Mouse (Mus musculus): ENCODE data around the gene Ndufa11. TPM values are rescaled to one million over a fixed set of nuclear protein-coding genes. Genes with fewer than 3 reads are reported as not detected.
A peak's percentile ranks its signal among the peaks of the same experiment; 100 is the strongest.

Ndufa11 gene
- polyA plus RNA-seq, 1 experiment from 2014 or later = 447 TPM

GRCm38 (mm10) chr17:56751404-56752072 is 34.0 kb downstream of the Ndufa11 start:
- Histone ChIP-seq H3K27ac (ENCODE audit: low read depth, low read length) (no peak overlapping the region), H3K4me2 (replicated peaks; ENCODE audit: low read depth, low read length) (peak overlapping the region; percentile 39), H3K27me3 (ENCODE audit: control insufficient read depth, insufficient read depth, low read length) (peaks cover 52% of the 10 kb centered on the region), H3K9me3 (ENCODE audit: control insufficient read depth, low read length) (no peaks in the 10 kb centered on the region), H3K36me3 (ENCODE audit: control insufficient read depth, insufficient read depth, low read length) (no peaks in the 10 kb centered on the region), H3K4me1 (ENCODE audit: control insufficient read depth, insufficient read depth, low read length) (peaks cover 5% of the 10 kb centered on the region; the same call in 1 of the 2 replicates), H3K9ac (ENCODE audit: low read depth, low read length) (no peak overlapping the region), H3K4me3 (ENCODE audit: low read length) (peak overlapping the region; percentile 12)
- ATAC-seq (ENCODE audit: low FRiP score, low TSS enrichment) = peak; percentile 65
- 26% methylated on average over 69 of the region's 71 CpGs for WGBS

DNA sequence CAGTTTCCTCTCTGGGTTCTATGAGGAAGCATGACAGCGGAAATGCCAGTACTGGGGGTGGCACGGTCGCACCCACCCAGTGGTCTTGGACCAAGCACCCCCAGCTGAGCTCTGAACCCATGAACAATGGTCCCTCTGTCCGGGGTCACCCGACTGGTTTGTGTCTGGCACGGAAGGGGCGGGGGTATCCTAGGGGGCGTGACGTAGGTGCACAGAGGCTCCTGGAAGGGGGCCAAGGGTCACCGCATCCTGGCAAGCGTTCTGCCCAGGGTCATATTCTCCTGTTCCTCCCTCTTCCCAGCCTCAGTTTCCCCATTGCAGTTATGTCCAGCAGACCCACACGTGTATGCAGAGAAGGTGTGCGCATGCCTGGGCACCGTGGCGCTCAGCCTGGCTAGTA is 35.9 kb downstream of the Ndufa11 start:
- no peak for ATAC-seq (ENCODE audit: low FRiP score, low TSS enrichment)
- H3K9me3 ChIP-seq (ENCODE audit: control insufficient read depth, low read length) = no peaks in the 10 kb centered on the region
- 21% methylated on average over 15 of the region's 15 CpGs for WGBS
- peaks cover 5% of the 10 kb centered on the region; the same call in 1 of the 2 replicates for H3K4me1 ChIP-seq (ENCODE audit: control insufficient read depth, insufficient read depth, low read length)
- no peaks in the 10 kb centered on the region for H3K36me3 ChIP-seq (ENCODE audit: control insufficient read depth, insufficient read depth, low read length)
- no peak overlapping the region for H3K4me3 ChIP-seq (ENCODE audit: low read length)
- no peak overlapping the region for H3K4me2 ChIP-seq (replicated peaks; ENCODE audit: low read depth, low read length)
- no peak overlapping the region for H3K9ac ChIP-seq (ENCODE audit: low read depth, low read length)
- H3K27ac ChIP-seq (ENCODE audit: low read depth, low read length) = no peak overlapping the region
- H3K27me3 ChIP-seq (ENCODE audit: control insufficient read depth, insufficient read depth, low read length) = peaks cover 60% of the 10 kb centered on the region

DNA sequence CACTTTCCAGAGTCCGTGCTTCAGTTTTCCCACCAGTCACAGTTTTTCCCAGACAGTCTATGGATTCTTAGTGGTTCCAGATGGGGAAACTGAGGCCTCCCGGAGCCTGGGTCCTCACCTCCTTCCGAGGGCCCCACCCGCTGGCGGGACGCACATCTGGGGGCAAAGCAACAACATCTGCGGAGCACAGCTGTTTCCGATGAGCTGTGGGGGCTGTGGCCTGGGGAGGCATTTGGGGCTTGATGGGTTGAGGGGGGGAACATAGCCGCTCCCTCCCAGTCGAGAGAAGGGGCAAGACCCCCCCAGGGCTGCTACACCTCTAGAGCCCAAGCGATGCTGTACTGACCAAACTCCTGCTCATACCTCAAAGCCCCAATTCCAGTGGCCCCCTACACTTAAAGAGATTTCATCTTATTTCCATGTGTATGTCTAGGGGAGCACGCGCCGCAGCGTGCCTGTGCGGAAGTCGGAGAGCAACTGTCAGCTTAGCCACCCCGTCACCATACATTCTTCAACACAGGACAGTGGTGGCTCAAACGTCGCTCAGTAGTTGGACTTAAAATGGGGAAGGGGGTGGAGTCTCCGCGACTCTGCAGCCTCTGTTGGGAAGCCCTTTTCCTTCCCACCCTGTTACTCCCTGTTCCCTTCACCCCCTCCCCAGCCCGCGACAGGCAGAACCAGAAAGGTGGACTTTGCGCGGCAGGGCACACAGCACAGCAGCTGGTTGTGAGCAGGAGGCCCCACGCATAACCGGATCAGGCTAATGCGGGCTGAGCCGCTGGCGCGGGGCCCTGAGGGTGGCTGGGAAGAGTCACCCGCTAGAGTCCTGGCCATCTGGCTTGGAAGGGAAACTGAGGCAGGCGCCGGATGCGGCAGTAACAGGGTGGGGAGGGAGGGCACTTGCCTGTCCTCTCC is 37.0 kb downstream of the Ndufa11 start:
- Histone ChIP-seq H3K36me3 (ENCODE audit: control insufficient read depth, insufficient read depth, low read length) (no peaks in the 10 kb centered on the region), H3K27me3 (ENCODE audit: control insufficient read depth, insufficient read depth, low read length) (peaks cover 56% of the 10 kb centered on the region), H3K4me3 (ENCODE audit: low read length) (no peak overlapping the region; the same call in 1 of the 2 replicates), H3K4me2 (replicated peaks; ENCODE audit: low read depth, low read length) (no peak overlapping the region), H3K27ac (ENCODE audit: low read depth, low read length) (no peak overlapping the region), H3K4me1 (ENCODE audit: control insufficient read depth, insufficient read depth, low read length) (peaks cover 5% of the 10 kb centered on the region; the same call in 1 of the 2 replicates), H3K9me3 (ENCODE audit: control insufficient read depth, low read length) (no peaks in the 10 kb centered on the region), H3K9ac (ENCODE audit: low read depth, low read length) (no peak overlapping the region; the same call in 1 of the 2 replicates)
- 14% methylated on average over 36 of the region's 36 CpGs for WGBS
- ATAC-seq (ENCODE audit: low FRiP score, low TSS enrichment) = no peak

DNA sequence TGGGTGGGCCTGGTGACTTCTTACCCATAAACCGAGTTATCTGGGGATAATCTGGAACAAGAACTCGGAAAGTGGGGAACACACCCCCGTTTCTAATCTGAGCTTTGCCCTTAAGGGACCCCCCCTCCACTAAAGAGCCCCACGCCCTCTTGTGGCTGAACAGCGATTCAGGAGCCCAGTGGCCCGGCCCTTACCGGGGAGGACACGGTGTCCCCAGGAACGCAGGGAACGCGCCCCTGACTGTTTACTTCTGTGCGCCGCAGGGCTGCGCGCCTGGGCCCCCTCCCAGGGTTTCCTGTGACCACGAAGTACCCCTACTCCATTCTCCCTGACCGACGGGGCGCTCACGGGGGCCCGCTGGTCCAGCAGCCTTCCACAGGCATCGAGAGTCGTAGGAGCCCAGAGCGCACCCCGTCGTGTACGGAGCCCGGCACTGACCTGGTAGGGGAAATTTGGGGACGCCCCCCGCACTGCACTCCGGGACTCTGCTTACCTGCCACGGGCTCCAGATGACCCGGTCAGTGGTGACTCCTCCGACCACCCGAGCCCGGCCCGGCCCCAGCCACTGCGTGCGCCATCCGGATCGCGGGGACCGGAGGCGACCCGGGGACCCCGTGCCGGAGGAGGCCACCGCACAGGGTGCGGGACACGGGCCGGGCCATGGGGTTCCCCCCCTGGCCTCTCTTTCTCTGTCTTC is 39.3 kb downstream of the Ndufa11 start:
- Histone ChIP-seq H3K4me1 (ENCODE audit: control insufficient read depth, insufficient read depth, low read length) (peaks cover 5% of the 10 kb centered on the region; the same call in 1 of the 2 replicates), H3K27ac (ENCODE audit: low read depth, low read length) (no peak overlapping the region), H3K36me3 (ENCODE audit: control insufficient read depth, insufficient read depth, low read length) (no peaks in the 10 kb centered on the region), H3K27me3 (ENCODE audit: control insufficient read depth, insufficient read depth, low read length) (peaks cover 51% of the 10 kb centered on the region), H3K9me3 (ENCODE audit: control insufficient read depth, low read length) (no peaks in the 10 kb centered on the region), H3K4me2 (replicated peaks; ENCODE audit: low read depth, low read length) (peak overlapping the region; percentile 97), H3K4me3 (ENCODE audit: low read length) (peak overlapping the region; percentile 51), H3K9ac (ENCODE audit: low read depth, low read length) (peak overlapping the region; percentile 65)
- ATAC-seq (ENCODE audit: low FRiP score, low TSS enrichment) = peak; percentile 25
- 3% methylated on average over 49 of the region's 51 CpGs for WGBS

- peak; percentile 59 for ATAC-seq (ENCODE audit: low FRiP score, low TSS enrichment)
- under 1% methylated on average over 45 of the region's 48 CpGs for WGBS
- H3K4me2 ChIP-seq (replicated peaks; ENCODE audit: low read depth, low read length) = peak within 1 kb of the TSS; percentile 97
- H3K9ac ChIP-seq (ENCODE audit: low read depth, low read length) = peak within 1 kb of the TSS; percentile 65
- peaks cover 9% of the 10 kb centered on the region; the same call in 1 of the 2 replicates for H3K4me1 ChIP-seq (ENCODE audit: control insufficient read depth, insufficient read depth, low read length)
- H3K4me3 ChIP-seq (ENCODE audit: low read length) = peak within 1 kb of the TSS; percentile 51
- no peaks in the 10 kb centered on the region for H3K9me3 ChIP-seq (ENCODE audit: control insufficient read depth, low read length)
- no peak within 1 kb of the TSS for H3K27ac ChIP-seq (ENCODE audit: low read depth, low read length)
- H3K36me3 ChIP-seq (ENCODE audit: control insufficient read depth, insufficient read depth, low read length) = no peaks in the 10 kb centered on the region
- peaks cover 44% of the 10 kb centered on the region for H3K27me3 ChIP-seq (ENCODE audit: control insufficient read depth, insufficient read depth, low read length)
Observed at GRCm38 (mm10) chr17:56757416-56758123, 40.0 kb downstream of the Ndufa11 start, which contains the start of gene Nrtn. Gene Nrtn, minus strand, starts transcription at chr17:56757530.

DNA sequence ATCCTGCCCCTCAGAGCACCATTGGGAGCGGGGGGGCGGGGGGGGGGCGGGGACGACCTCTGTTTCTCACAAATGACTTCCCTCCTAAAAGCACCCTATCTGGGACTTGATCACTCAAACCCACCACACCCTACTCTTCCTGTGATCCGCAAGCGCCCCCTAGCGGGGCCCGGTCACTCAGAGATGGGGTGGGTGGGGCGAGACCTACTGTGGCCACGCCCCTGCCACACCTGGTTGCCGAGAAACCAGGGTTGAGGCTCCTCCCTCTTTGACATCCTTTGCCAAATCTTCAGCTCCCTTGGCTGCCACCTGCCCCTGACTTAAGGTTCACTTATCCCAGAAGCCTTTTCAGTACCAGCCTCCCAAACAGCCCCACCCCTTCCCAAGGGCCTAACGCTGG is 40.6 kb downstream of the Ndufa11 start:
- WGBS = 5% methylated on average over 12 of the region's 12 CpGs
- 0 out of 2 replicates have a peak overlapping the region, but pooled peaks have one; percentile 97 for H3K4me2 ChIP-seq (replicated peaks; ENCODE audit: low read depth, low read length)
- no peaks in the 10 kb centered on the region for H3K36me3 ChIP-seq (ENCODE audit: control insufficient read depth, insufficient read depth, low read length)
- H3K9ac ChIP-seq (ENCODE audit: low read depth, low read length) = no peak overlapping the region
- H3K9me3 ChIP-seq (ENCODE audit: control insufficient read depth, low read length) = no peaks in the 10 kb centered on the region
- H3K27me3 ChIP-seq (ENCODE audit: control insufficient read depth, insufficient read depth, low read length) = peaks cover 41% of the 10 kb centered on the region
- 0 out of 2 replicates have a peak, but pooled peaks have one; percentile 14 for ATAC-seq (ENCODE audit: low FRiP score, low TSS enrichment)
- no peak overlapping the region for H3K4me3 ChIP-seq (ENCODE audit: low read length)
- H3K27ac ChIP-seq (ENCODE audit: low read depth, low read length) = no peak overlapping the region
- H3K4me1 ChIP-seq (ENCODE audit: control insufficient read depth, insufficient read depth, low read length) = peaks cover 10% of the 10 kb centered on the region; the same call in 1 of the 2 replicates

DNA sequence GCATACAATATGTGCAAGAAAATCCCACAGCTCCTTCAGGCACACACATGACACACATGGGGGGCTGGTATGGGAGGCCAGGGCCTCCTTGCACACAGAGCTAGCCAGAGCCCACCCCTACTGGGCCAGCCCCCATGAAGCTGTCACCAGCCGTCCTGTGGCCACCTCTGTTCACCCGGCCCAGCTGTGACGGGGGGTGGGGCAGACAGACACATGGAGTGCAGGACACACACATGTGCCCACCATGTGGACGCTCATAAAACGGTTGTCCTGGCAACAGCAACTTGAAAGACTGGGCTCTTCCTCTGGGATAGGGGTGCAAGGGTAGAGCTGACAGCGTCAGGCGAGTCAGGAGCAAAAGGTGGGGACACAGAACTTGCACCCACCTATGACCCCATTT is 41.7 kb downstream of the Ndufa11 start:
- ATAC-seq (ENCODE audit: low FRiP score, low TSS enrichment) = no peak
- Histone ChIP-seq H3K9ac (ENCODE audit: low read depth, low read length) (no peak overlapping the region), H3K4me2 (replicated peaks; ENCODE audit: low read depth, low read length) (no peak overlapping the region), H3K4me3 (ENCODE audit: low read length) (no peak overlapping the region), H3K36me3 (ENCODE audit: control insufficient read depth, insufficient read depth, low read length) (no peaks in the 10 kb centered on the region), H3K27ac (ENCODE audit: low read depth, low read length) (no peak overlapping the region), H3K27me3 (ENCODE audit: control insufficient read depth, insufficient read depth, low read length) (peaks cover 30% of the 10 kb centered on the region), H3K9me3 (ENCODE audit: control insufficient read depth, low read length) (no peaks in the 10 kb centered on the region), H3K4me1 (ENCODE audit: control insufficient read depth, insufficient read depth, low read length) (peaks cover 10% of the 10 kb centered on the region; the same call in 1 of the 2 replicates)
- WGBS = 32% methylated on average over 7 of the region's 7 CpGs

DNA sequence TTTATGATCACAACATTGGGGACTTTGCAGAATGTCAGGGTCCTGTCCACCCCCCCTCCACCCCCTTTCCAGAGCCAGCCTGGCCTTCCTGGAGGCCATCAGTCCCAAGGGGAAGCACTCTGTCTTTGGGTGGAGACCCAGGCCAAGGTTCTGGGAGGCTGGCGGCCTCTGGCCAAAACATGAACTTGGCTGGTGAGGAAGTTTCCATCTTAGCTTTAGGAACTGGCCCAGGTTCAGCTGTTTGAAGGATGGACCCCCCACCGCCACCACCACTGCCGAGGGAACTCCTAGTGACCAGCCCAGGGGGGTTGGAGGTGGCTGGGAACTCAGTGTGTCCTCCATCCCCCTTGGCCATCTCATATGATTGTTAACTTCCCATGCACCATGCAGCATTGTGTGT is 43.5 kb downstream of the Ndufa11 start:
- ATAC-seq (ENCODE audit: low FRiP score, low TSS enrichment) = no peak
- peaks cover 12% of the 10 kb centered on the region; the same call in 1 of the 2 replicates for H3K27me3 ChIP-seq (ENCODE audit: control insufficient read depth, insufficient read depth, low read length)
- WGBS = 66% methylated on average over 3 of the region's 3 CpGs
- H3K36me3 ChIP-seq (ENCODE audit: control insufficient read depth, insufficient read depth, low read length) = no peaks in the 10 kb centered on the region
- no peak overlapping the region for H3K4me3 ChIP-seq (ENCODE audit: low read length)
- no peak overlapping the region for H3K4me2 ChIP-seq (replicated peaks; ENCODE audit: low read depth, low read length)
- H3K27ac ChIP-seq (ENCODE audit: low read depth, low read length) = no peak overlapping the region
- no peak overlapping the region for H3K9ac ChIP-seq (ENCODE audit: low read depth, low read length)
- H3K9me3 ChIP-seq (ENCODE audit: control insufficient read depth, low read length) = no peaks in the 10 kb centered on the region
- H3K4me1 ChIP-seq (ENCODE audit: control insufficient read depth, insufficient read depth, low read length) = peaks cover 8% of the 10 kb centered on the region; the same call in 1 of the 2 replicates

Measured in kidney, embryonic 14.5 days (tissue).